Mouse (Mus musculus) regulatory T cell (primary cell): Measurements from ENCODE around the gene Il18.
"Not testable (repeated sequence)": the region's sequence is repeated elsewhere in the genome, so short reads cannot be mapped to it uniquely, and the experiment has no call there.

Source experiments
- in situ Hi-C: fragments of 300-600 bp; cut with MboI, MseI; formaldehyde crosslinking; loops from one replicate; pipeline ENCODE4 v1.15.1; 2025; ENCODE audit warnings: high pct_unique_total_duplicates

Gene Il18

GRCm38 (mm10) chr9:50602055-50602845, 47.6 kb downstream of the Il18 start:
- in situ Hi-C loops, result no loop called here

GRCm38 (mm10) chr9:50603189-50603997, 48.8 kb downstream of the Il18 start, which contains the start of the genes Sdhd and Timm8b:
Gene Sdhd (minus strand): TSS chr9:50603812.
Gene Timm8b (plus strand): TSS chr9:50603910.
- in situ Hi-C loops, result no loop called here

- in situ Hi-C loops, result no loop called here
These were observed 49.3 kb downstream of the Il18 start for GRCm38 (mm10) chr9:50603998-50604324.

GRCm38 (mm10) chr9:50604338-50604737, 49.7 kb downstream of the Il18 start:
- in situ Hi-C loops, result no loop called here

- in situ Hi-C loops, result no loop called here
These were observed 57.5 kb downstream of the Il18 start for GRCm38 (mm10) chr9:50612115-50612514.

GRCm38 (mm10) chr9:50616161-50616560, 61.5 kb downstream of the Il18 start:
- in situ Hi-C loops, result no loop called here

- in situ Hi-C loops, result no loop called here
These were observed 62.4 kb downstream of the Il18 start, which contains the start of the genes Pih1d2 and Nkapd1 for GRCm38 (mm10) chr9:50616766-50617603. Gene Pih1d2 (plus strand): TSS chr9:50617321. Gene Nkapd1 (minus strand): TSS chr9:50617464.

- in situ Hi-C loops, result no loop called here
These were observed 63.2 kb downstream of the Il18 start for GRCm38 (mm10) chr9:50617794-50618330.

- in situ Hi-C loops, result not testable (repeated sequence)
These were observed 76.3 kb downstream of the Il18 start for GRCm38 (mm10) chr9:50630903-50631302.
